Mouse (Mus musculus) small intestine, adult 2 months (tissue): Measurements from ENCODE around the gene Gpr22.

Experiments used
- CTCF ChIP-seq: fragments of 200-500 bp; IDR thresholded peaks from 2 replicates; pipeline ENCODE4 v1.5.1; 2012; ENCODE audit warnings: low read depth, mild to moderate bottlenecking, control low read depth, inconsistent platforms, low read length, moderate library complexity, mixed read lengths; ENCODE audit not compliant: insufficient replicate concordance, insufficient read length; ENCODE audit errors: extremely low read depth
- POLR2A ChIP-seq: fragments of 200-500 bp; IDR thresholded peaks from 2 replicates; pipeline ENCODE4 v1.6.1; 2012; ENCODE audit warnings: low read depth, mild to moderate bottlenecking, control low read depth, inconsistent platforms, low read length, moderate library complexity

- TF ChIP-seq CTCF (no peak), POLR2A (no peak)
Measured at GRCm38 (mm10) chr12:31754465-31754864, 40.7 kb upstream of the Gpr22 start.
